Mouse (Mus musculus) liver, postnatal 0 days (tissue): ENCODE measurements at regions not wholly inside any gene's neighbourhood (a gene's known extent, or its start where the extent isn't known, plus 50 kb on each side); places are given as distances from the start of the nearest gene placed in this dataset.

Experiments
- CTCF ChIP-seq: sonication (generic); IDR thresholded peaks from 2 replicates; pipeline ENCODE4 v1.5.1; 2016; ENCODE audit warnings: antibody characterized with exemption, low read depth
- EP300 ChIP-seq: IDR thresholded peaks from 2 replicates; pipeline ENCODE4 v1.6.1; 2016; ENCODE audit warnings: antibody characterized with exemption, low read depth, mild to moderate bottlenecking

GRCm38 (mm10) chr14:46174386-46174785, 204.8 kb upstream of the Gm15217 start:
- TF ChIP-seq CTCF (no peak), EP300 (no peak)
